In genomic region chr11:99065979-99066378, GRCm38 (mm10) we compare ENCODE assay signal across 9 mouse cellular contexts. TPM values are rescaled to one million over a fixed set of nuclear protein-coding genes. Genes with fewer than 3 reads are reported as not detected.
DNase-seq lines count a peak whose midpoint lies in the region; ATAC-seq and TF ChIP-seq lines count a peak whose summit lies in the region.
"Had no signal": no experiment of that assay in that cellular context is flagged by ENCODE, and none has a peak within 500 bp of the region (broad histone marks: within the 10 kb centered on the region; RNA-seq: fewer than 3 reads in every experiment).

No protein-coding gene starts in this region.

- no peaks in the 10 kb centered on the region for H3K27me3 ChIP-seq in C2C12 (ENCODE audit: control insufficient read depth, insufficient read depth, insufficient read length)
- H3K27me3 ChIP-seq in embryonic facial prominence, embryonic 12.5 days = no peaks in the 10 kb centered on the region
- no peaks in the 10 kb centered on the region for H3K27me3 ChIP-seq in kidney, embryonic 14.5 days (ENCODE audit: control insufficient read depth, insufficient read depth, low read length)
- H3K27me3 ChIP-seq in limb, embryonic 13.5 days = no peaks in the 10 kb centered on the region
- no peaks in the 10 kb centered on the region for H3K27me3 ChIP-seq in myocyte (ENCODE audit: control insufficient read depth, insufficient read depth, insufficient read length)
- no peaks in the 10 kb centered on the region for H3K27me3 ChIP-seq in testis, adult 2 months (ENCODE audit: control insufficient read depth, insufficient read depth, low read length)

- no peaks in the 10 kb centered on the region for H3K79me3 ChIP-seq in C2C12 (ENCODE audit: low read depth)

- H3K4me1 ChIP-seq in embryonic facial prominence, embryonic 12.5 days = peaks cover 32% of the 10 kb centered on the region
- H3K4me1 ChIP-seq in kidney, embryonic 14.5 days (ENCODE audit: control insufficient read depth, insufficient read depth, low read length) = peaks cover 18% of the 10 kb centered on the region
- H3K4me1 ChIP-seq in limb, embryonic 13.5 days = peaks cover 43% of the 10 kb centered on the region
- no peaks in the 10 kb centered on the region for H3K4me1 ChIP-seq in testis, adult 2 months (ENCODE audit: control insufficient read depth, insufficient read depth, low read length)

- peak overlapping the region; percentile 38; the same call in 1 of the 2 replicates for H3K27ac ChIP-seq in embryonic facial prominence, embryonic 12.5 days
- H3K27ac ChIP-seq in kidney, embryonic 14.5 days (ENCODE audit: low read depth, low read length) = no peak overlapping the region; the same call in 1 of the 2 replicates
- H3K27ac ChIP-seq in limb, embryonic 13.5 days = peak overlapping the region; percentile 70; the same call in 1 of the 2 replicates
- H3K27ac ChIP-seq in testis, adult 2 months (ENCODE audit: control insufficient read depth, insufficient read depth, low read depth, low read length) = no peak overlapping the region
- H3K27ac ChIP-seq: macrophage had no signal

- 11% methylated on average over 2 of the region's 2 CpGs for WGBS in embryonic facial prominence, embryonic 12.5 days
- 10% methylated on average over 2 of the region's 2 CpGs for WGBS in kidney, embryonic 14.5 days
- WGBS in limb, embryonic 13.5 days = 12% methylated on average over 2 of the region's 2 CpGs

- H3ac ChIP-seq in C2C12 (ENCODE audit: control insufficient read depth, insufficient read length, low read depth) (no peak overlapping the region), myocyte (ENCODE audit: control insufficient read depth, insufficient read length) (no peak overlapping the region)

- 0 out of 2 replicates have a peak, but pooled peaks have one; percentile 2 for ATAC-seq in embryonic facial prominence, embryonic 12.5 days (ENCODE audit: insufficient number of reproducible peaks, insufficient read depth, low FRiP score, low TSS enrichment)
- peak; percentile 56 for ATAC-seq in kidney, embryonic 14.5 days (ENCODE audit: low FRiP score, low TSS enrichment)
- ATAC-seq in limb, embryonic 13.5 days (ENCODE audit: low FRiP score, low read depth) = peak; percentile 10; the same call in 1 of the 2 replicates

- H3K4me2 ChIP-seq in embryonic facial prominence, embryonic 12.5 days (replicated peaks) = no peak overlapping the region
- H3K4me2 ChIP-seq in kidney, embryonic 14.5 days (replicated peaks; ENCODE audit: low read depth, low read length) = no peak overlapping the region
- H3K4me2 ChIP-seq in limb, embryonic 13.5 days (replicated peaks) = no peak overlapping the region
- H3K4me2 ChIP-seq in myocyte (ENCODE audit: low read depth) = peak overlapping the region; percentile 46

- TF ChIP-seq POLR2A in myocyte (IDR thresholded peaks at IDR 0.05; ENCODE audit: insufficient read length, low read depth) = no peak
- TF ChIP-seq POLR2A in testis, adult 2 months (IDR thresholded peaks at IDR 0.05; ENCODE audit: control insufficient read depth, low read depth, low read length) = no peak

- no peak overlapping the region for H3K4me3 ChIP-seq in C2C12 (ENCODE audit: insufficient read depth, poor library complexity, severe bottlenecking)
- H3K4me3 ChIP-seq in embryonic facial prominence, embryonic 12.5 days = no peak overlapping the region
- H3K4me3 ChIP-seq in kidney, embryonic 14.5 days (ENCODE audit: low read length) = no peak overlapping the region
- no peak overlapping the region for H3K4me3 ChIP-seq in limb, embryonic 13.5 days
- no peak overlapping the region for H3K4me3 ChIP-seq in myocyte
- no peak overlapping the region for H3K4me3 ChIP-seq in testis, adult 2 months (ENCODE audit: control insufficient read depth, low read depth, low read length)

- peak; percentile 81 for DNase-seq in adrenal gland, adult 8-10 months
- peak; percentile 91 to 93 for DNase-seq in heart, adult 18-20 months

- H3K79me2 ChIP-seq in C2C12 (ENCODE audit: control insufficient read depth, insufficient read depth) (no peaks in the 10 kb centered on the region), myocyte (ENCODE audit: control insufficient read depth, insufficient read depth) (no peaks in the 10 kb centered on the region)

- no peak overlapping the region for H3K9ac ChIP-seq in embryonic facial prominence, embryonic 12.5 days
- H3K9ac ChIP-seq in kidney, embryonic 14.5 days (ENCODE audit: low read depth, low read length) = no peak overlapping the region
- no peak overlapping the region for H3K9ac ChIP-seq in limb, embryonic 13.5 days

- no peaks in the 10 kb centered on the region for H3K9me3 ChIP-seq in embryonic facial prominence, embryonic 12.5 days
- H3K9me3 ChIP-seq in kidney, embryonic 14.5 days (ENCODE audit: control insufficient read depth, low read length) = no peaks in the 10 kb centered on the region
- H3K9me3 ChIP-seq in limb, embryonic 13.5 days = no peaks in the 10 kb centered on the region

- no peaks in the 10 kb centered on the region for H3K36me3 ChIP-seq in C2C12 (ENCODE audit: control insufficient read depth, insufficient read depth)
- no peaks in the 10 kb centered on the region for H3K36me3 ChIP-seq in embryonic facial prominence, embryonic 12.5 days
- H3K36me3 ChIP-seq in kidney, embryonic 14.5 days (ENCODE audit: control insufficient read depth, insufficient read depth, low read length) = no peaks in the 10 kb centered on the region
- no peaks in the 10 kb centered on the region for H3K36me3 ChIP-seq in limb, embryonic 13.5 days
- no peaks in the 10 kb centered on the region for H3K36me3 ChIP-seq in myocyte (ENCODE audit: control insufficient read depth, insufficient read depth)
- H3K36me3 ChIP-seq in testis, adult 2 months (ENCODE audit: control insufficient read depth, insufficient read depth, low read length) = no peaks in the 10 kb centered on the region

- TF ChIP-seq CTCF in C2C12 (IDR thresholded peaks at IDR 0.05; ENCODE audit: control insufficient read depth, insufficient read depth, insufficient read length) = peak; percentile 83
- peak; percentile 69; the same call in 1 of the 2 replicates for TF ChIP-seq CTCF in testis, adult 2 months (IDR thresholded peaks at IDR 0.05; ENCODE audit: control insufficient read depth, insufficient read depth, insufficient replicate concordance, low read depth, low read length)

TF ChIP-seq in C2C12, 6 proteins besides CTCF, POLR2A, EP300 and RAD21:
- TF ChIP-seq MYOG (IDR thresholded peaks at IDR 0.05; ENCODE audit: control insufficient read depth, extremely low read depth, insufficient read length) (no peak), MYOD1 (IDR thresholded peaks at IDR 0.05; ENCODE audit: control insufficient read depth, insufficient read length, low read depth) (no peak), CEBPB (IDR thresholded peaks at IDR 0.05; ENCODE audit: low read depth) (no peak), USF1 (IDR thresholded peaks at IDR 0.05; ENCODE audit: low read depth) (no peak), FOSL1 (IDR thresholded peaks at IDR 0.05; ENCODE audit: insufficient read depth, low read length, poor library complexity, severe bottlenecking) (no peak), MAX (IDR thresholded peaks at IDR 0.05) (peak; percentile 79)
TF ChIP-seq in C2C12: peak in this region for 1.

TF ChIP-seq in myocyte, 11 proteins besides CTCF, POLR2A, EP300 and RAD21:
- 0 out of 2 replicates have a peak, but pooled peaks have one; percentile 22 for TF ChIP-seq CEBPB (IDR thresholded peaks at IDR 0.05; ENCODE audit: insufficient read depth, poor library complexity, severe bottlenecking)
- TF ChIP-seq MYOG (IDR thresholded peaks at IDR 0.05; ENCODE audit: control insufficient read depth in 1 of 3, insufficient read depth in 1 of 3, insufficient read length in 2 of 3, low read depth in 2 of 3) = peak in 1 of 3 experiments; percentile 65
- peak; percentile 48 for TF ChIP-seq MAX (IDR thresholded peaks at IDR 0.05; ENCODE audit: low read depth)
- no peak for TF ChIP-seq REST (IDR thresholded peaks at IDR 0.05; ENCODE audit: insufficient read depth, insufficient read length)

RNA-seq across cellular contexts. Expression of gene Tns4, which starts 23.1 kb away (rescaled TPM):
- polyA plus RNA-seq in C2C12 (2012; fragmentation: generic; extraction: Trizol) (0.18 TPM), myocyte (2012; fragmentation: generic; extraction: Trizol) (0.11 TPM)
- 1 to 10 TPM in 1 of 4 experiments, under 1 TPM in 3; 0.28 to 1.3 (median 0.31) TPM for total RNA-seq in adrenal gland, adult 8-10 months (2022)
- polyA plus RNA-seq in embryonic facial prominence, embryonic 12.5 days (2016; fragmentation: Nextera tagmentation; extraction: Ambion mirVana) = 0.24 and 0.28 TPM in 2 replicates
- total RNA-seq in heart, adult 18-20 months (2021) = under 1 TPM; 0.07 to 0.18 TPM
- 0.11 and 0.20 TPM in 2 replicates for polyA plus RNA-seq in kidney, embryonic 14.5 days (2014; fragmentation: Nextera tagmentation; extraction: Ambion mirVana)
- 0.55 and 1.2 TPM in 2 replicates for polyA plus RNA-seq in limb, embryonic 13.5 days (2015; fragmentation: Nextera tagmentation; extraction: Ambion mirVana)
- polyA plus RNA-seq in testis, adult 2 months (2012; rRNA removed) = 2.0 and 3.3 TPM in 2 replicates

RNA-seq across cellular contexts. Expression of gene Igfbp4, which starts 24.9 kb away (rescaled TPM):
- polyA plus RNA-seq in C2C12 (2012; fragmentation: generic; extraction: Trizol) (38.5 TPM), myocyte (2012; fragmentation: generic; extraction: Trizol) (58.6 TPM)
- total RNA-seq in adrenal gland, adult 8-10 months (2022) = 100 to 1,000 TPM in 2 of 4 experiments, 10 to 100 TPM in 2; 84.1 to 133 (median 104) TPM
- 942 and 961 TPM in 2 replicates for polyA plus RNA-seq in embryonic facial prominence, embryonic 12.5 days (2016; fragmentation: Nextera tagmentation; extraction: Ambion mirVana)
- total RNA-seq in heart, adult 18-20 months (2021) = 10 to 100 TPM; 82.2 to 94.0 TPM
- 421 and 542 TPM in 2 replicates for polyA plus RNA-seq in kidney, embryonic 14.5 days (2014; fragmentation: Nextera tagmentation; extraction: Ambion mirVana)
- 1,212 and 1,268 TPM in 2 replicates for polyA plus RNA-seq in limb, embryonic 13.5 days (2015; fragmentation: Nextera tagmentation; extraction: Ambion mirVana)
- 19.0 and 21.4 TPM in 2 replicates for polyA plus RNA-seq in testis, adult 2 months (2012; rRNA removed)

RNA-seq across cellular contexts. Expression of gene Top2a, which starts 42.0 kb away (rescaled TPM):
- 83.8 TPM for polyA plus RNA-seq in C2C12 (2012; fragmentation: generic; extraction: Trizol)
- 1 to 10 TPM; 3.1 to 8.3 (median 6.1) TPM for total RNA-seq in adrenal gland, adult 8-10 months (2022)
- polyA plus RNA-seq in embryonic facial prominence, embryonic 12.5 days (2016; fragmentation: Nextera tagmentation; extraction: Ambion mirVana) = 288 and 289 TPM in 2 replicates
- total RNA-seq in heart, adult 18-20 months (2021) = 1 to 10 TPM; 1.5 to 1.8 TPM
- polyA plus RNA-seq in kidney, embryonic 14.5 days (2014; fragmentation: Nextera tagmentation; extraction: Ambion mirVana) = 284 and 300 TPM in 2 replicates
- polyA plus RNA-seq in limb, embryonic 13.5 days (2015; fragmentation: Nextera tagmentation; extraction: Ambion mirVana) = 270 and 275 TPM in 2 replicates
- polyA plus RNA-seq in myocyte (2012; fragmentation: generic; extraction: Trizol) = 39.9 TPM
- 19.4 and 20.4 TPM in 2 replicates for polyA plus RNA-seq in testis, adult 2 months (2012; rRNA removed)

Comparison
In these comparisons a context has a peak if more than half of its experiments do, and no peak if none do; other contexts are left out.
1. ATAC-seq: peak in every context shown above with its lines; median percentile 56 in kidney, embryonic 14.5 days; 10 in limb, embryonic 13.5 days; 2 in embryonic facial prominence, embryonic 12.5 days.
2. H3K27ac ChIP-seq: peak in embryonic facial prominence, embryonic 12.5 days (single experiment) and limb, embryonic 13.5 days (single experiment); none in kidney, embryonic 14.5 days (single experiment) and testis, adult 2 months (single experiment).